Mouse (Mus musculus) frontal cortex, postnatal 25 days (tissue): Measurements from ENCODE around the gene Mrpl51.
A peak's percentile ranks its signal among the peaks of the same experiment; 100 is the strongest.
"Not testable (repeated sequence)": the region's sequence is repeated elsewhere in the genome, so short reads cannot be mapped to it uniquely, and the experiment has no call there.

Experiments used
- DNase-seq, 2 experiments: peaks; one replicate each; pipeline ENCODE4 v3.0.0; 2022; ENCODE audit warnings: low spot score in 2 of 2

The Mrpl51 gene

GRCm38 (mm10) chr6:125159773-125160557 is 31.6 kb upstream of the Mrpl51 start:
- no peak for DNase-seq

GRCm38 (mm10) chr6:125160558-125160853 is 31.1 kb upstream of the Mrpl51 start:
- DNase-seq = no peak

GRCm38 (mm10) chr6:125160854-125161760 is 30.5 kb upstream of the Mrpl51 start:
- DNase-seq = peak in 1 of 2 experiments; percentile 53

- DNase-seq = peak in 1 of 2 experiments; percentile 62
Observed at GRCm38 (mm10) chr6:125161971-125162370, 29.6 kb upstream of the Mrpl51 start.

DNA sequence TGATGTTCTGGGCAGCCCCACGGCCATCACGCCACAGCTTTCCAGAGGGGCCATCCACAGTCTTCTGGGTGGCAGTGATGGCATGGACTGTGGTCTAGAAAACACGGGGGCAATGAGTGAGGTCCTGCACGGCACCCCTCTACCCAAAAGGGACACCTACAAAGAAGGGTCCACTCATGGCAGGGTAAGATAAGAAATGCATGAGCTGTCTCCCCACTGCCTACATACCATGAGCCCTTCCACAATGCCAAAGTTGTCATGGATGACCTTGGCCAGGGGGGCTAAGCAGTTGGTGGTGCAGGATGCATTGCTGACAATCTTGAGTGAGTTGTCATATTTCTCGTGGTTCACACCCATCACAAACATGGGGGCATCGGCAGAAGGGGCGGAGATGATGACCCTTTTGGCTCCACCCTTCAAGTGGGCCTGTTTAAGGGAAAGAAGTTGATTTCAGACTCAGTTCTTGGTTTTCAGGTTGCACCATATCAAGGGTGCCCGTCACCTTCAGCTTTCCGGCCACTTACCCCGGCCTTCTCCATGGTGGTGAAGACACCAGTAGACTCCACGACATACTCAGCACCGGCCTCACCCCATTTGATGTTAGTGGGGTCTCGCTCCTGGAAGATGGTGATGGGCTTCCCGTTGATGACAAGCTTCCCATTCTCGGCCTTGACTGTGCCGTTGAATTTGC is 28.8 kb upstream of the Mrpl51 start:
- not testable (repeated sequence) for DNase-seq

DNA sequence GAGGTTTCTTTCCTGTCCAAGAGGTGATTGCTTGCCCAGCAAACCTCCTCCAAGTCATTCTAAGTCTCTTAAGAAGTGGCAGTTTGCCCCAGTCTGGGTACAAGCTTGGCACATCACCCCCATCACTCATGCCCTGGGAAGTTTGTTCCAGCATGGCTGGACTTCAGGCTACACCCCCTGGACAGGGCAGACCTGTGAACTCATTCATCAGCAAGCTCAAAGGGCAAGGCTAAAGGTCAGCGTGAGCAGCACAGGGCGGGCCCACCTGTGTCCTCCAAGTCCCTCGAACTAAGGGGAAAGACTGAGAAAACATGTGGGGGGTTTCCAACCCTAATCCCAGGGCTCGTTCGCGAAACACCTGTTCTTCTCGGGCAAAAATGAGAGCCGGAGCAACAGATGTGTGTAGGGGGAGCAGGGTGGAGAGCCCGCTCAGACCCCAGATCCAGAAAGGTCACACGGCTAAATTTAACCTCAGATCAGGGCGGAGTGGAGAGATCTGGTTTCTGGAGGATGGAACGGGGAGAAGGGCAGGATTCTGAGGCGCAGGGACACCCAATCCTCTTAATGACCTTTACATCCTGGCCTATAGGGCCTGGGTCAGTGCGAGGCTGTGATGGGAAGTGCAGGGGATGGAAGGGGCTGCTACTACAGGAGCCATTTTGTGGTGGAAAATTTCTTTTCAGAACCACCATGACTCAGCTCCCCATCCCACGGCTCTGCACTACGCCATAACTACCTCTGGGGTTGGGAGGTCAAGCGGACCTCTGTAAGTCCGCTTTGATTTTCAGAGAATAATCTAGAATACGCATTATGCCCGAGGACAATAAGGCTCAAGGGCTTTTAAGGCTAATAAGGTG is 27.6 kb upstream of the Mrpl51 start:
- DNase-seq = no peak

GRCm38 (mm10) chr6:125164672-125165327 is 26.8 kb upstream of the Mrpl51 start:
- DNase-seq = no peak

DNA sequence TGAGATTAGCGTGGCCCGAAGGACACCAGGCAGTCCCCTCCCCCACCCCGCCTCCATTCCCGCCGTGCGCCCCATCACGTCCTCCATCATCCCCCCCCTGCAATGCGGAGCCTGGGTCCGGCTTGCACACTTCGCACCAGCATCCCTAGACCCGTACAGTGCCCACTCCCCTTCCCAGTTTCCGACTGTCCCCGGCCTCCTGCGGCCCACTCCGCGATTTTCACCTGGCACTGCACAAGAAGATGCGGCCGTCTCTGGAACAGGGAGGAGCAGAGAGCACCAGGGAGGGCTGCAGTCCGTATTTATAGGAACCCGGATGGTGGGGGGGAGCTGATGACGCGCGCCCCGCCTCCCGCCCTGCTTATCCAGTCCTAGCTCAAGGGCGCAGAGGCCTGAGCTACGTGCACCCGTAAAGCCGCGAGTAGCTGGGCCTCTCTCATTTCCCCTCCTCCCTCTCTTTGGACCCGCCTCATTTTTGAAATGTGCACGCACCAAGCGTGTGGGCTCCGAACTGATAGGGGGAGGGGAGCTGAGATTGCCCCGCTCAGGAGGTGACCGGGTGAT is 26.2 kb upstream of the Mrpl51 start:
- peak; percentile 96 to 98 for DNase-seq

- no peak for DNase-seq
Observed at GRCm38 (mm10) chr6:125166051-125166751, 25.4 kb upstream of the Mrpl51 start, which contains the start of gene Gapdh. Gene Gapdh, minus strand, starts transcription at chr6:125166467.

DNA sequence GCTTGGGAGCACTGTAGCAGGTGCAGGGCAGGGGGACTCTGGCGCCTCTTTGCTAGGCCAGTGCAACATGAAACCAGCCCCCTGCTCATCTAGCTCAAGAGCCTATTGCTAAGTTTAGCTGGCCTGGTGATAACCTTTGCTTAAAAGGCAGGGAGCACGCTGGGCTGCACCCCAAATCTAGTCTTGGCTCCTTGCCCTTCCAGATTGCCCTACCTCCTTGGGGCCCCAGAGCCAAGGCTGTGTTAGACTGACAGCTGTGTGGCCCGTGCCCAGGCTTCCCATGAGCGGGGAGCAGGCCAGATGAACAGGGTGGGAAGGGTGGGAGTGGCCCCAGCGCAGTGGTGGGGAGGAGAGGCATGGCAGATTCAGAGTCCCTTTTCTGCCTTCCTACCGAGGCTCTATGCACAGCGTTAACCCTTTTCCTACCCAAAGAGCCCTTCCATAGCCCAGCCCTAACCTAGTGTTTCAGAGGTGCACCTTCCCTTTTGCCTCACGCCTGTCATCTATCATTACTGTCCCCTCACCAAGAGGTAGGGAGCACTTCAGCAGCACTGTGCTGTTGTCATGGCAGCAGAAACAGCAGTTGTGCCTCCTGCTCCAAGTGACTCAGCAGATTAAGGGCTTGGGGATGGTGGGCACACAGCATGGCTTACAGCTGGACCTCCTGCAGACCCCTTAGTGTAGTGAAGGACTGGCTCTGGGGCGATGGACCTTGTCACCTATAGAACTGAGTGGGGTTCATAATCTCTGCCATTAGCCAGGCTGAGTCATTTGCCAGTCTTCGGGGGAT is 24.5 kb upstream of the Mrpl51 start:
- DNase-seq = no peak

GRCm38 (mm10) chr6:125168086-125168485 is 23.5 kb upstream of the Mrpl51 start:
- no peak for DNase-seq

DNA sequence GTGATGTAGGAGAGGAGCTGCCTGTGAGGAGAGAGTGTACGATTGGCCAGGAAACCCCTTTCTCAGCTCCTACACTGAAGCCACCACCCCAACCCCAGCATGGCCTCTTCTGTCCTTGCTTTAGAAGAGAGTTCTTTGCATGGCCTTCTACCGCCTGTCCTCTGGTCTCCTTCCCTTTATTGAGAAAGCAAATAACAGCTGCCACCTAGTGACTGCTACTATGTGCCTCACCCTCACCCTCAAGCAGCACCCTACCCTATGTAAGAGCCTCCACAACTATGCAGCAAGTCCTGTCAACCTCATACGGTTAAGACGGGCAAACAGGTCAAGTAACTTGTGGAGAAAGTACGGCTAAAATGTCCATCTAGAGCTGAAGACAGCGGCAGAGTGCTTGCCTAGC is 21.4 kb upstream of the Mrpl51 start:
- DNase-seq = no peak

GRCm38 (mm10) chr6:125172474-125172873 is 19.1 kb upstream of the Mrpl51 start:
- no peak for DNase-seq

DNA sequence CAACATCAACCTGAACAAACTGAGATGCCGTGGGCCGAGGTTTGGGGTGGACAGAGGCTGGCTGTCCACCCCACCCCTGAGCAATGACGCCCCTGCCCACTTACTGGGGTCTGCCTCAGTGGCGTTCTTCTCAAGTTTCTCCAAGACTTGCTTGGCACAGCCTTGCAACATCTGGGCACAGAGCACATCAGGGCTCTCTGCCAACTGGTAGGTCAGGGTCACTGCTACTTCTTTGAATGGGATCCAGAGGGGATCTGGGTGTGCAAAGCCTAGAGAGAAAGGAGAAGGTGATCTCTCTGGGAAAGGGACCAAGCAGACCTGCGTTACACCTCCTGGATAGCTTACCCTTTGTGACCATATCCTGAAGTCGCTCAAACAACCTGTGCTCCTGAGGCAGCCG is 18.3 kb upstream of the Mrpl51 start:
- DNase-seq = no peak

DNA sequence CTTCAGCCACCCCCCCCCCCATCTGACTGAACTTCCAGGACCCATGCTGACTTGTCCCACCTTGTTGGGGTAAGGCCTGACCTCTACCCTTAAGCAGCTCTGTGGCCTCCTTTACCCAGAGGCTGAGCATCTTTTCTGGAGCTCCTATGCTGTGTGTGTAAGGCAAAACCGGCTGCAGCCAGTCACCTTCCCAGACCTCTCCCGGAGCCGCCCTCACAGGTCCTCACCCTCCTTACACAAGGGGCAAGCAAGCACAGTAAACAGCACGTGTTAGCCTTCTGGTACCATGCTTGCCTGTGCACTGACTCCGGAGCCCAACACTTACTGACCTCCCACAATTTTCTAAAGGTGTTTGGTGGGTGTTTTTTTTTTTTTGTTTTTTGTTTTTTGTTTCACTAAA is 16.1 kb upstream of the Mrpl51 start:
- no peak for DNase-seq

DNA sequence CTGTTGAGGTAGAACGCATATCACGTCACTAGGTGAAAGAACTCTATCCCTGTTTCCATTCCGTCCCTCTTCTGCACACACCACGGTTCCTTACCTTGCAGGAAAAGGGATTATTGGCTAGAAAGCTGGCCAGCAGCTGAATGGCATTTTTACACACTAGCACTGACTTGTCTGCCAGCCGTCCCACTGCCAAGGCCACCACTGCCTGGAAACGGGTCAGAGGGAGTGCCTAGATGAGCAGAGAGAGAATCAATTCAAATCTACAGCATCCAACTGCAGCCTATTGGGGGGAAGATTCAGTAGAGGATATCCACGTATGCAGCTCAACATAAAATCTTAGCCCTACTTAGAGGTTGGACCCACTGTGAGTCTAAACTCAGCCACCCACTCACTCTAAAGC is 12.0 kb upstream of the Mrpl51 start:
- no peak for DNase-seq

- DNase-seq = no peak
Observed at GRCm38 (mm10) chr6:125182133-125182532, 9.5 kb upstream of the Mrpl51 start.

DNA sequence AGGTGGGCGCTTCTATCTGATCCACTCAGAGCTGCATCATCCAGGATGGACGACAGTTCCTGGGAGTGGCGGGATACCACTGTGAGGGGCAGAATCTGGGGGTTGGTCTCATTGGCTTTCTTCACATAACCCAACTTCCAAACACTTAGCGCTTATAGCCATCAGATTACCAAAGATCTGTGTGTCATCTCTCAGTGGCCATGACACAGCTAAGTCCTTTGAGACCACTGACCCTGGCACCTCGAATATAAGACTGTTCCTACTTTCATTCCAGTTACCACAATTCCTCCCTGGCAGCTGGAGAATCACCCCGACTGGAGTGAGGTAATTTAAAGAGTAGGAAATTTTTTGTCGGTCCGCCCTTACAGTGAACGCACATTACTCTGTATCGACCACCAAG is 5.4 kb upstream of the Mrpl51 start:
- DNase-seq = no peak

- DNase-seq = no peak
Observed at GRCm38 (mm10) chr6:125190816-125191215, 785 bp upstream of the Mrpl51 start.
